Mouse (Mus musculus) retina, postnatal 1 day (tissue): Measurements from ENCODE around the gene Dst.

ENCODE experiments used
- DNase-seq: peaks from one replicate; pipeline ENCODE4 v3.0.0-alpha.2; 2012

Gene Dst

DNA sequence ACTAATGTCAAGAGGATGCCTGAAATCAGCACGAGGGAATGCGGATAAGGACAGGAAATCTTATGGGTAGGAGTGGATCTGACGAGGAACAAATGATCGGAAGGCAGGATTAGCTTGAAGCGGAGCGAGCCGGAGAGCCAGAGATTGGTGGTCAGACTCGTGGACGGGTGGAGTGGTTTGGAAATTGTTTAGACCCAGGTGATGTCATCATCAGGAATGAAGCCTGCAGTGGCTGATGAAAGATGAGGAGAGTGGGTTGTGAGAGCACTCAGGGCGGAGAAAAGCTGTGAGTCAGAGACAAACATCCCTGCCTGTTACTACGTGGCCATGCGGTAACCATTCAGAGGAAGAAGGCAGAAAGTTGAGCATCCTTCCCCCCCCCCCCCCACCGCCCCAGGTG lies 81.6 kb downstream of the Dst start:
- DNase-seq, result no peak

- no peak for DNase-seq
Measured at GRCm38 (mm10) chr1:33991067-33991466, 83.0 kb downstream of the Dst start.

GRCm38 (mm10) chr1:33992810-33993209 lies 84.8 kb downstream of the Dst start:
- no peak for DNase-seq

DNA sequence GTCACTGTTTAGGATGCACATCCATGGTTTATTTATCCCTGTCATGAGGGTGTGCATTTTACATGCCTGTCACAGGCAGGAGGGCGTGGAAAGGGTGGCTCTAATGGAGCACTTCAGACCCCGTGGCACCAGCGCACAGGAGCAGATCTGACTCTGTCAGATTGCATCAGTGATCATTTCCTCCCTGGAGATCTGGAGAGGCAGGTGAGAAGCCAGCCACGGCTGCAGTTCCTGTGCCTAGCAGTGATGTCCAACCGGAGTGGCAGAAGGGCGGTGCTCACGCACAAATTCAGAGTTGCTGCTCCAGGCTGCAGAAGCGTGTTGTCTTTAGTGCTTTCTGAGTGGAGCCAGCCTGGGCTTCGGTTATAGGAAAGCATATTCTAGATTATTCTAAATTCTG lies 86.2 kb downstream of the Dst start:
- DNase-seq, result peak; percentile 57

GRCm38 (mm10) chr1:33995386-33995785 lies 87.4 kb downstream of the Dst start:
- no peak for DNase-seq

GRCm38 (mm10) chr1:33996105-33996887 lies 88.3 kb downstream of the Dst start:
- peak; percentile 25 for DNase-seq

DNA sequence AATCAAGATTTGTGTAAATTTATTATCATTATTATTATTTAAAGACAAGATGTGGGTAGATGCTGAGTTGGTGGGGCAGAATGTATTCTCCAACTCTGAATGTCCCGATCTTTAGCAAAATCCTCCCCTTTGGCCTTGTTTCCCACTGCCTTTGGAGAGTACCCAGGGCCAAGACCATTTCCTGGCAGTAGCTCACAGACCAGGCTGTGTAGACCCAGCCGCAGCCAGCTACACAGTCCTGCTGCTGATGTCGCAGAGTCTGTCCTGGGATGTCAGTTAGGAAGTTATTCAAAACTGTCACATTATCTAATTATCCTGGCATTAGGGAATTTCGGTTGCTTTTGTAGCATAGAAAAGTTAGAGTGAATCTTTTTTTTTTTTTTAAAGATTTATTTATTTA lies 94.3 kb downstream of the Dst start:
- no peak for DNase-seq

DNA sequence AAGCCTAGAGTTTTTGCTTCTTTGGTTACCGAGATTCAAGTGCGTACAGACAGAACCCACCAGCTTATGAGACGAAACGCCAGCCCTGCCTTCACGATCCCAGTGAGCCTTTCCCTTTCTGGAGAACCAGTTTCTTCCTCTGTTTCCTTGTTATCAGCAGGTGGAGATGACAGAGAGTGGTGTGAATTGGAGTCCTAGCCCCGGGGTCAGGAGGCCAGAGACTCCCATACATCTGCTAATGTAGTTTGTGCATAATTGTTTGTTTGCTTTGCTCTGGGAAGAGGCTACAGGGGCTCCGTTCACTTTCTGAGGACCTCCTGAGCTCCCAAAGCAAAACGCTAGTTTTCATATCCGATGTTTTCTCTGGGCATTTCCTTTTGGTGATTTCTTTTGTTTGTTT lies 94.9 kb downstream of the Dst start:
- DNase-seq, result no peak

GRCm38 (mm10) chr1:34005238-34005725 lies 97.3 kb downstream of the Dst start:
- no peak for DNase-seq

- DNase-seq, result peak; percentile 88
Measured at GRCm38 (mm10) chr1:34005726-34006638, 98.0 kb downstream of the Dst start.

- DNase-seq, result no peak
Measured at GRCm38 (mm10) chr1:34006828-34007361, 98.9 kb downstream of the Dst start.

DNA sequence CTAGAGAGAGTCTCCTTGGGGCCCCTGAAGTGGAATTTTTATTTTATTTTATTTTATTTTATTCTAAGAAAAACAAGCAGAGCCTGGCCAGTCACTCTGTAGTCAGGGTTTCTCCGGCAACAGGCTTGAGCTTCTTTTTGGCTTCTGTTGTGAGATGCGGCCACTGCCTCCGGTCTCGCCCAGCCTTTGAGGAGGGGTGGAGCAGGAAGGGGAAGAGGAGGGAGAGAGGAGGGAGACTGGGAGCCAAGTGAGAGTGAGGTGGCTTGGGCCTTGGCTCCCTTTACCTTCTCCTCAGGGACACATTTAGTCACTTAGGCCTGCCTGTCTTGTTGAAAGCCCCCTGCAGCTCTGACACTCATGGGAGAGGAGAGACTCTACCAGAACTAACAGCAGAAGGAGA lies 99.4 kb downstream of the Dst start:
- no peak for DNase-seq

- DNase-seq, result peak; percentile 83
Measured at GRCm38 (mm10) chr1:34011051-34011677, 103.1 kb downstream of the Dst start.

- peak; percentile 39 for DNase-seq
Measured at GRCm38 (mm10) chr1:34011821-34012271, 103.8 kb downstream of the Dst start.

- DNase-seq, result no peak
Measured at GRCm38 (mm10) chr1:34013490-34013889, 105.5 kb downstream of the Dst start.

- no peak for DNase-seq
Measured at GRCm38 (mm10) chr1:34016780-34017179, 108.8 kb downstream of the Dst start.

DNA sequence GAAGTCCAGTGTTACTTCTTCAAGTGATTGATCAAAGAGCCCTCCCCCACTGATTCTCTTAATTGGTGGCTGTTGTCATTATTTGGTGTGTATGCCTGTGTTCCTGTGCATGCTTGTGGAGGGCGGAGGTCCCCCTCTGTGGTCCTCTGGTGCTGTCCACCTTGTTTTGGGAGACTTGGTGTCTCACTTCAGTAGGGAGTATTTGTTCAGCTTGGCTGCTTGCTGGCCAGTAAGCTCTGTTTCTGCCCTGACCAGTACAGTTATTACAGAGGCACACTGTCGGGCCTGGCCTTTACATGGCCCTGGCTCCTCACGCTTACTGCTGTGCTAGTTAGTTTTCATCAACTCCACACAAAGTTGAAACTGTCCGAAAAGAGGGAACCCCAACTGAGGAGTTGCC lies 109.3 kb downstream of the Dst start:
- DNase-seq, result no peak

DNA sequence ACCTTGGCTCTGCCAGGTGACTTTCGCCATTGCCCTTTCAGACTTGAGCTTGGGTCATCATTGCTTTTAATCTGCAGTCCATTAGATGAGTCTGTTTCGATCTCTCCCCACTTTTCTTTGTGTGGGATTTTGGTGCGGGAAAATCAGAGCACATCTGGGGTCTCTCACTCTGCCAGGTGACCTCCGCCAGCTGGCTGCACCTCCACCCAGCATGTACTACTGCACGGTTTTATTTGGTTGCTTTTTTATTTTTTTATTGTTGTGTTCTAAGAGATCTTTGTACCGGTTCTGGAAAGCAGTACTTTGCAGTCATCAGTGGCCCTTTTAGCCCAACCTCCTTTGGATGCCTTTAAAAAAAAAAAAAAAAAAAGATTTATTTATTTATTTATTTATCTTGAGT lies 112.6 kb downstream of the Dst start:
- no peak for DNase-seq

- DNase-seq, result no peak
Measured at GRCm38 (mm10) chr1:34021574-34021973, 113.5 kb downstream of the Dst start.

GRCm38 (mm10) chr1:34023154-34023553 lies 115.1 kb downstream of the Dst start:
- no peak for DNase-seq

DNA sequence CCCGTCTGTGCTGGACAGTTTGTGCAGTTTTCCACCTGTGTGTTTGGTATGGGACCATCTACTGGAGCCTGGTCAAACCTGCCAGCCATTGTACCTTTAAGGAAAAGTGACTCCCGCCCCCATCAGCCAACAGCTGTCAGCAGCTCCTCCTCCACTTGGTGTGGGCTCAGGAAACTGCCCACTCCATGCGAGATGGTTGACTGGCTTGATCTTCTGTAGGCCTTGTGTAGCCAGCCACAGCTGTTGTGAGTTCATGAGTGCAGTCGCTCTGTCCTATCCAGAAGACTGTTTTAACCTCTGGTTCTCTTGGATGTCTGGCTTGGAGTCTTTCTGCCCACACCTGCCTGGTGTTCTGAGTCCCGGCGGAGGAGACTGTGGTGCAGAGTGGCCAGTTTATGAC lies 117.9 kb downstream of the Dst start:
- DNase-seq, result no peak

DNA sequence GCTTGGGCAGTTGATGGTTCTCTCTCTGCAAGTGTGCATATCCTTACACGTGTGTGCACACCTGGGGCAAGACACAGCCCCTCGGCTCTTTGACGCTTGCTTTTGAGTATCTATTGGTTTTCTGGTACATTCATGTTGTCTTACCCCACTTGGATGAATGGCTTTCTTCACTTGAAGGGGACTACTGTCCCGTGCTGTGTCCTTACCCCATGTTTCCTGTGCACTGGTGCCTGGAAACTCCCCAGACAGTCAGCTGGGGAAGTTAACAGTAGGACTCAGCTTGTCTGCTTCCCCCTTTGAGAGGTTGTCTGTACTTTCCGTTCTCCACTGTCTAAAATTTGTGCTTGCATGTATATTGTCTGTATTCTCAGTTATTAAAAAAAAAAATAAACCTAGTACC lies 120.7 kb downstream of the Dst start:
- no peak for DNase-seq
